Mouse (Mus musculus): ENCODE results near the gene Hoxb6. TPM values are rescaled to one million over a fixed set of nuclear protein-coding genes. Genes with fewer than 3 reads are reported as not detected.

The Hoxb6 gene
- 0.18 and 0.50 TPM in 2 replicates for polyA plus RNA-seq (2012; rRNA removed)

DNA sequence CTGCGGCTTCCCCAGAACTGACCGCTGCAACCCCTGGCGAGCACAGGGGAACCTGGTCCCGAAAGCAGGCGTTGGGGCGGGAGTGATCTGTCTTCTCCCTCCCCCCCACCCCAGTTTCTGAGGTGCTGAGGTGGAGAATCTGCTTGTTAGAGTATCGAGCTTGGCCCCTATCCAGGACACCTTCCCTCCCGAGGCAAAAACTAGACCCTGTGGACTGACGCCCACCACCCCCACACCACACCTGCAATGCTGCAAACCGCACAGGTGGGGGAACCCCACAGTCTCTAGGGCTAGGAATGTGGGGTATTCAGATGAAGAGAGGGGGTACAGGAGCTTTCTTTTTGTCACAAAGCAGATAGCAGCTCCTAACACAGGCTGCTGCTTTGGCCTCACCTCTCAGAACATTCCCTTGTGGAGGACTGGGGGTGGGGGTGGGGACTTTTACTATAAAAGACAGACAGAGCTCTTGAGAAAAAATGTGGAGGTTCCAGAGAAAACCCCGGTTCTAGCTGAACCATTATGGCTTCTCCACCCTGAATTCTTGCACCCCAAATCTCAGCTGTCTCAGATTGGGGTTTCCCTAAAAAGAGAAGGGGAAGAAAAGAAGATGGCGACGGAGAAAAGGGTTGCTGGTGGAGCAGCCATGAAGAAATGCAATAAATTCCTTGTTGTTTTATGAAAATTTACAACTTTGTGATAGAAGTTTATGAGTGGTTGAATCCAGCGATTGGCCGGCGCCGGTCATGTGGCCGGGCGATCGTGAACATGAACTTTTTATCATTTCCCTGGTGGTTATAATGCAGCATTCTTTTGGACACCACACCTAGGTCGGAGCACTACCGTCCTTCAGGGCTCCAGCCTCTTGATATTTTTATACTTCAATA is at the start of gene Hoxb6:
TSS of gene Hoxb6 (plus strand) at position 796 of the 884 bp plus-strand sequence.
- H3K27me3 ChIP-seq (ENCODE audit: control insufficient read depth, insufficient read depth, low read length), result peaks cover 50% of the 10 kb centered on the region
- DNase-seq, result no peak

DNA sequence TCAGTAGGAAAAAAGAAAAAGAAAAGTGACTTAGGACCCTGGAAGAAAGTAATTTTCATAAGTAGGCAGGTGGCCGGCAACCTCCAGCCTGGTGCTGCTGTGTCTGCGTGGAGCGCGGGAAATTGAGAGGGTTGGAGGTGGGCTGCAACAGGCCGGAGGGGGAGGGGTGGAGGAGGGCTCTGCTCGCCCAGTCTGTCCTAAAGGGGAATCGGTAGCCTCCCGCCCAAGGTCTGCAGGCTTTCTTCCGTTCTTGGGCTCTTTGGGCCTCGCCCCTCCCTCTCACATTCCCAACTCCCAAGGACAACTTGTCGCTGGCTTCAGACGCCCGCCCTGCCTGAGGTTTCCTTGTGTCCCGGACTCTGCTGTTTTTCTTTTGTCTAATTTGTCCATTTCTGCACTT is 41.4 kb upstream of the Hoxb6 start:
- H3K27me3 ChIP-seq (ENCODE audit: control insufficient read depth, insufficient read depth, low read length), result peaks cover 28% of the 10 kb centered on the region
- WGBS, result 10% methylated on average over 14 of the region's 14 CpGs
- no peaks in the 10 kb centered on the region for H3K4me1 ChIP-seq (replicated peaks; ENCODE audit: control insufficient read depth, insufficient read depth, low read length)
- TF ChIP-seq CTCF (IDR thresholded peaks at IDR 0.05; ENCODE audit: borderline replicate concordance, control insufficient read depth, extremely low read depth, insufficient read depth, low read length, poor library complexity) (no peak), POLR2A (IDR thresholded peaks at IDR 0.05; ENCODE audit: control insufficient read depth, extremely low read depth, insufficient read depth, low read length, poor library complexity) (no peak)
- H3K4me3 ChIP-seq (ENCODE audit: control insufficient read depth, insufficient read depth, low read length), result no peak overlapping the region
- DNase-seq, result no peak
- no peak overlapping the region for H3K27ac ChIP-seq (ENCODE audit: control insufficient read depth, insufficient read depth, low read length)
- H3K36me3 ChIP-seq (ENCODE audit: control insufficient read depth, insufficient read depth, low read length), result no peaks in the 10 kb centered on the region

More for the DNA sequence above, at the start of gene Hoxb6:
- no peak for TF ChIP-seq POLR2A (IDR thresholded peaks at IDR 0.05; ENCODE audit: control insufficient read depth, extremely low read depth, insufficient read depth, low read length, poor library complexity)
- no peak for TF ChIP-seq CTCF (IDR thresholded peaks at IDR 0.05; ENCODE audit: borderline replicate concordance, control insufficient read depth, extremely low read depth, insufficient read depth, low read length, poor library complexity)
- H3K4me1 ChIP-seq (replicated peaks; ENCODE audit: control insufficient read depth, insufficient read depth, low read length), result peaks cover under 1% of the 10 kb centered on the region
- no peak within 1 kb of the TSS for H3K4me3 ChIP-seq (ENCODE audit: control insufficient read depth, insufficient read depth, low read length)
- WGBS, result 25% methylated on average over 22 of the region's 22 CpGs
- H3K36me3 ChIP-seq (ENCODE audit: control insufficient read depth, insufficient read depth, low read length), result no peaks in the 10 kb centered on the region
- H3K27ac ChIP-seq (ENCODE audit: control insufficient read depth, insufficient read depth, low read length), result no peak within 1 kb of the TSS

DNA sequence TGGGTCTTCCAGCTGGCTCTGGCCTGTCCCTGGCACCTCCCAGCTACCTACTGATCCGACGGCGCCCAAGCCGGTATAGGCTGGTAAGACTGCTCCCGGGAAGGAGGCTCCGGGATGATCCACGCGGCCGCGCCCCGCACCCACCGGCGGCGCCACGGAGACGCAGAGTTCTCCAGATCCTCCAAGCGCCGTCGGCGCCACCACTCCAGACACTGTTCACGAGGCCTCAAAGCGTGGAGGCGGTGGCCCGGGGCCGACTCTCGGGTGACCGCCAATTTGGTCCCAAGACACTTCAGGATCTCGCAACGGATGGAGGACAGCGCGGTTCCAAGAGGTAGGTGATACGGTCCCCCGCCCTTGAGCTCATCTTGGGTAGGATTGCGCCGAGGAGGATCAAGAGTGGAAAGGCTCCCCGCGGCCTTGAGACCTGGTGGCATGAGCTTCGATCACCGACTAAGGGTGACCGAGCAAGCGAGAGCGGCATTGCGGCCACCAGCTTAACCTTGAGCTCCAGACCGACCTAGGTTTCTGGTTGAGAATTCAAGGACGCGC is 40.7 kb upstream of the Hoxb6 start:
- Histone ChIP-seq H3K36me3 (ENCODE audit: control insufficient read depth, insufficient read depth, low read length) (no peaks in the 10 kb centered on the region), H3K27ac (ENCODE audit: control insufficient read depth, insufficient read depth, low read length) (no peak overlapping the region), H3K4me3 (ENCODE audit: control insufficient read depth, insufficient read depth, low read length) (no peak overlapping the region), H3K4me1 (replicated peaks; ENCODE audit: control insufficient read depth, insufficient read depth, low read length) (no peaks in the 10 kb centered on the region), H3K27me3 (ENCODE audit: control insufficient read depth, insufficient read depth, low read length) (peaks cover 31% of the 10 kb centered on the region)
- 7% methylated on average over 46 of the region's 46 CpGs for WGBS
- TF ChIP-seq CTCF (IDR thresholded peaks at IDR 0.05; ENCODE audit: borderline replicate concordance, control insufficient read depth, extremely low read depth, insufficient read depth, low read length, poor library complexity) (no peak), POLR2A (IDR thresholded peaks at IDR 0.05; ENCODE audit: control insufficient read depth, extremely low read depth, insufficient read depth, low read length, poor library complexity) (no peak)
- DNase-seq, result no peak

DNA sequence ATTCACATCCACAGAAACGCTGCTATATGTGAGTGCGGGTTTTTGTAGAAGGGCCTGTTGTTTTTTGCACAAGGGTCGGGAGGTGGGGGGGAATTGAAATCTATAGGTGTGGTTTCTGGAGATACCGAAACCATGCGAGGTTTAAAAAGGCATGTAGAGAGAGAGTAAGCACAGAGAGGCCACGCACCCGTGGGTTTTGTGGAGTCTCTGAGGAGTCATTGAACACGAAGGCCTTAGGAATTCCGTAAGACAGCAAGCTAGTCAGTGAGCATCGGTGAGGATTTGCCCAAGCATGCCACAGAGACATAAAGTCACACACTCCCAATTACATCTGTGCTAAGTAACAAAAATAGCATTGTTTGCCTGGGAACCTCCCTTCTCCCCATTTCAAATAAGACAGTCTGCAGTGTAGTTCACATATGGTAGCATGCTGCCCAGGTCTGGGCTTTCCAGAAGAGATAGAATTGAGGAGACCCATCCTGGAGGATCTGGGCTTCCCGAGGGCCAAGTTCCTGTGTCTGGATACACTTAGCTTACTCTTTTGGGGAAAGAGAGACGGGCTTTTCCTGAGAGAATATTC is 39.6 kb upstream of the Hoxb6 start:
- 42% methylated on average over 12 of the region's 12 CpGs for whole genome bisulfite sequencing
- H3K27ac ChIP-seq (ENCODE audit: control insufficient read depth, insufficient read depth, low read length), result no peak overlapping the region
- no peak for DNase-seq
- H3K36me3 ChIP-seq (ENCODE audit: control insufficient read depth, insufficient read depth, low read length), result no peaks in the 10 kb centered on the region
- peaks cover 37% of the 10 kb centered on the region for H3K27me3 ChIP-seq (ENCODE audit: control insufficient read depth, insufficient read depth, low read length)
- no peak overlapping the region for H3K4me3 ChIP-seq (ENCODE audit: control insufficient read depth, insufficient read depth, low read length)
- TF ChIP-seq CTCF (IDR thresholded peaks at IDR 0.05; ENCODE audit: borderline replicate concordance, control insufficient read depth, extremely low read depth, insufficient read depth, low read length, poor library complexity), result no peak
- TF ChIP-seq POLR2A (IDR thresholded peaks at IDR 0.05; ENCODE audit: control insufficient read depth, extremely low read depth, insufficient read depth, low read length, poor library complexity), result no peak
- no peaks in the 10 kb centered on the region for H3K4me1 ChIP-seq (replicated peaks; ENCODE audit: control insufficient read depth, insufficient read depth, low read length)

DNA sequence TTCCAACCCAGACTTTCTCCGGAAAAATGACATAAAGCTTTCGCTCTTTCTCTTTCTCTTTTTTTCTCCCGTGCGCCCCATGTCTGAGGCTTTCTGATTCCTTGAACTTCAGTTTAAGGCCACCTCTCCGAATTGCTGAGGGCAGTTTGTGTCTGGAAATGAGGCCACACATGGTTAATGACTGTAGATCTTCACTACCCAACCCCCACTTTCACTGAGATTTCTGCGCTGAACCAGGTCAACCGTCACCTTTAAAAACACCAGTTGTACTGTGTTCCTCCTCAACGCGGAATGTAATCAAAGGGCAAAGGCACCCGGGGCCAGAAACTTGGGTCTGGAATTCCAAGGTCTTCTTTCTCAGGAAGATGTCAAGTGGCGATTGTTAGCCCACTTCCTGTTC is 38.1 kb upstream of the Hoxb6 start:
- Histone ChIP-seq H3K4me1 (replicated peaks; ENCODE audit: control insufficient read depth, insufficient read depth, low read length) (no peaks in the 10 kb centered on the region), H3K27ac (ENCODE audit: control insufficient read depth, insufficient read depth, low read length) (no peak overlapping the region), H3K27me3 (ENCODE audit: control insufficient read depth, insufficient read depth, low read length) (peaks cover 37% of the 10 kb centered on the region), H3K36me3 (ENCODE audit: control insufficient read depth, insufficient read depth, low read length) (no peaks in the 10 kb centered on the region), H3K4me3 (ENCODE audit: control insufficient read depth, insufficient read depth, low read length) (no peak overlapping the region)
- DNase-seq, result no peak
- WGBS, result 9% methylated on average over 11 of the region's 11 CpGs
- no peak for TF ChIP-seq POLR2A (IDR thresholded peaks at IDR 0.05; ENCODE audit: control insufficient read depth, extremely low read depth, insufficient read depth, low read length, poor library complexity)
- no peak for TF ChIP-seq CTCF (IDR thresholded peaks at IDR 0.05; ENCODE audit: borderline replicate concordance, control insufficient read depth, extremely low read depth, insufficient read depth, low read length, poor library complexity)

DNA sequence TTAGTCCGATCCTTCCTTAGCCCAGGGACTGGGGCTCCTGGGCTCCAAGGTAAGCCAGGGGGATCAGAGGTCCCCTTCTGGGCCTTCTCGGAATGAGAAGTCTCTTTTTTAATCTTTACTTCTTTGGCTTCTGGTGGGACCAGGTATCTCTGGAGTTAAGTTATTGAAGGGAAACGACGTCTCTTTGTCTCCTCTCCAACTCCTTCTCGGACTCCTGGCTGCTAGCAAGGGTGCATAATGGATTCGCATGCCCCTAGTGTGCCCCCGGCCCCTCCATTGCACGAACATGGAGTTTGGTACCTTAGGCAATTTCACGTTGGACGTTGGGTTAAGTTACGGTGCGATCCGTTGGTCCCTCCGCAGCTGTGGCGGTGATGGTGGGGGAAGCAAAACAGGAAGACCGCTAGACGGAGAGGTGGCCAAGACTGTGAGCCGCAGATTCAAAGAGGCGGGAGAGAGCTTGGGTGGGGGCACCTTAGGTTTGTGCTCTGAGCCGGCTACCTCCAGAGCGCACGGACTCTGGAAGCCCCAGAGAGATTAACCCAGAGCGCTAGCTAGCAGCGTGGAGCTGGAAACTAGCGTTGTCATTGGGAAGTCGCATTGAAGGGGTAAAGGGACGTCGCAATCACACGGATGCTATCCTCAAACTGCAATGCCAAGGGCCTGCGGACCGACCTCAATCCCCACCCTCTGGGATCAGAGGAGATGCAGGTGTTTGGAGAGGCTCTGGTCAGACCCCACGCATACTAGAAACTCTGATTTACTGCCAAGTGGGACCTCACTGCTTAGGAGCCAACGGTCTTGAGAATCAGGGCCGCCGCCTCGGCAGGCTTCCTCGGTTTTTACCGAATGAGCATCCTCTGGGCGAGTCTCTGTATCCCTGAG is 36.9 kb upstream of the Hoxb6 start:
- 7% methylated on average over 39 of the region's 39 CpGs for WGBS
- peaks cover 34% of the 10 kb centered on the region for H3K27me3 ChIP-seq (ENCODE audit: control insufficient read depth, insufficient read depth, low read length)
- no peaks in the 10 kb centered on the region for H3K4me1 ChIP-seq (replicated peaks; ENCODE audit: control insufficient read depth, insufficient read depth, low read length)
- no peaks in the 10 kb centered on the region for H3K36me3 ChIP-seq (ENCODE audit: control insufficient read depth, insufficient read depth, low read length)
- no peak for DNase-seq
- TF ChIP-seq CTCF (IDR thresholded peaks at IDR 0.05; ENCODE audit: borderline replicate concordance, control insufficient read depth, extremely low read depth, insufficient read depth, low read length, poor library complexity), result no peak
- TF ChIP-seq POLR2A (IDR thresholded peaks at IDR 0.05; ENCODE audit: control insufficient read depth, extremely low read depth, insufficient read depth, low read length, poor library complexity), result no peak
- no peak overlapping the region for H3K4me3 ChIP-seq (ENCODE audit: control insufficient read depth, insufficient read depth, low read length)
- H3K27ac ChIP-seq (ENCODE audit: control insufficient read depth, insufficient read depth, low read length), result no peak overlapping the region
